Mouse (Mus musculus) c-Kit-positive CD71-positive TER-119-positive erythroid progenitor cells, embryonic 14.5 days (primary cell): Measurements from ENCODE around the gene 1810024B03Rik.
A peak's percentile ranks its signal among the peaks of the same experiment; 100 is the strongest.

ENCODE experiments used
- DNase-seq: peaks from one replicate; pipeline ENCODE4 v3.0.0-alpha.2; 2013; ENCODE audit warnings: low spot score

1810024B03Rik gene

DNA sequence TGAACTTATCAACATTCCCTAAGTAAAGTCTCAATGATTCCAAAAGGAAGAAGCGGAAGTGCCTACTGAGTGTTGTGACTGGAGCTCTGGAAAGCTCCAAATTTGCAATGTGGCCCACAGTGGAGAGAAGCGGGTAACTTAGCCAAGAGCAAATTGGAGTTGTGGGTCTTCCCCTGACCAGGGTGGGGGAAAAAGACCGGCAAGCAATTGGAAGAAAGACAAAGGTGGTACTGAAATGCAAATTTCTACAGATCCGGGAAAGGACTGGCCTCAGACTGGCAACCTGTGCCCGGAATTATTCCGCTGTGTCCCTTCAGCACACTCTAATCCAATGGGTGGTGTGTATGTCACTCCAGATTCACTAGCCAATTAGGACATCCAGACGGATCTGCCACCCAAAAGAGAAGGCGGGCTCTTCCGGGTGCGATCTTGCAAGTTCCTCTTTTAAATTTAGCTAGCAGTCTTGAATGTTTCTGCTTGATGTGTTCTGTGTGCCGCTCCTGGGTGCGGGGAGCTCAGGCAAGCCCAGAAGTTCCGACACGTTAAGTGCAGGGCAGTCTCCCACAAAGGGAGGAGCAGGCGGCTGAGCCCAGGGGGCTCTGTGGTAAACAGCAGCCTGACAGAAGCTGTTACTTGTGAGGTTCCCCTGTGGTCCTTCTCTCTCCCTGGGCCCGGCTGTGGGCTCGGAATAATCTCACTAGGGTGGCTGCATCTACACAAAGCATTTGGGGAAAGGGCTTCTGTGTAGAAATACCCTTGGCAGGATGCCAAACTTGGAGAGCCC lies 25.3 kb downstream of the 1810024B03Rik start:
- peak; percentile 79 for DNase-seq

- peak; percentile 26 for DNase-seq
Measured at GRCm38 (mm10) chr2:127166261-127166660, 41.8 kb downstream of the 1810024B03Rik start.

- DNase-seq: no peak
Measured at GRCm38 (mm10) chr2:127165675-127166074, 42.4 kb downstream of the 1810024B03Rik start.

DNA sequence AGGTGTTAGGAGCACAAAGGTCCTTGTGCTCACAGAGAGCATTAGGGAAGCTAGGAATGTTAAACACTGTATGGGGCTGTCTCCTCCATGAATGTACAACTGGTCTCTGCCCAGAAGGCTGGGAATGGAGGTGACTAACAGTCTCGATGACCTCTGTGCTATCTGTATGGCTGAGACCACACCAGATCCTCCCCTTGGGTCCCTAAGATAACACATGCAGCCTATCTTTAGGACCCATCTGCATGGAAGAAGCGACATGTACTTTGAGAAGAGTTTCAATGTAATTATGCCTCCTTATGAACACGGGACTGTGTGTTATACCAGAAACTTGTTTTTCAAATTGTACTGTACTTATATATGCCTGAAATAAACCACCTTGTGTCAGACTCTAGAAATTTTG lies 62.4 kb downstream of the 1810024B03Rik start:
- DNase-seq: peak; percentile 40

DNA sequence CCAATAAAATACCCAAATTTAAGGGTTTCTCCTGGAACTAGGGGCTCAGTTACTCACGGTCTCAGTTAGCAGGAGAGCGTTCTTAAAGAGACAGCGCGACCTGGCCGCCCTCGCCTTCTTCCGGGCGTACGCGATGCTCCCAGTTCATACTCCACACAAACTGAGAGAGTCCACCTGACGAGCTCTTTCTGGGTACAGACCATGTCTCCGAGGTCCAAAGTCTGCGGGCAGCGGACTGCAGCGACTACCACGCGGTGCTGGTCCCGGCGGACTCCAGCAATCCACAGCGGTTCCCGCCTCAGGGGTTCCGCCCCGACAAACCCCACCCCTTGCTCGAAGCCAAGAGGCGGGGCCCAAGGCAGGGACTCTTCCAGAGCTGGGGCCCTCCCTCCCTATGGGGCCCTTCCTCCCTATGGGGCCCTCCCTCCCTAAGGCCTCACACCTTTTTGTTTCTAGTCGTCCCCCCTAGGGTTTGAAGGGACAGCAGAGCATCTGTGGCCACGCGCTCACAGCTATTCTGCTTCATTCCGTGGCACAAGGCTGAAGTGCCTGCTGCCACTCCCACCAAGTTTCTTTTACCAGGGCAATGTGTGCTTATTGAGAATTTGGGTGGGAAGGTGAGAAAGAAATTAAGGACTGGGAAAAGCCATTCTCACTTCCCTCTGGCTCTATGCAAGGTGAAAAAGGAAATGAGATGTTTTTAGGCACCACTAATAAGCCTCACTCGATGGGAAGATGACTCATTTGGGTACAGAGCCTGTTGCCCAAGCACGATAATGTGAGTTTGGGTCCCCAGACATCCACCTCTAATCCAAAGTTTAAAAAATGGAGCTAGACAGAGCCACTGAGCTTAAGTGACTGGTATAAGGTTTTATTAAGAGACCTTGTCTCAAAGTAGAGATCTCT lies 64.7 kb downstream of the 1810024B03Rik start, which contains the start of gene Itpripl1:
Gene Itpripl1, minus strand, starts transcription at position 285 of the 906 bp plus-strand sequence.
- DNase-seq: peak; percentile 88

DNA sequence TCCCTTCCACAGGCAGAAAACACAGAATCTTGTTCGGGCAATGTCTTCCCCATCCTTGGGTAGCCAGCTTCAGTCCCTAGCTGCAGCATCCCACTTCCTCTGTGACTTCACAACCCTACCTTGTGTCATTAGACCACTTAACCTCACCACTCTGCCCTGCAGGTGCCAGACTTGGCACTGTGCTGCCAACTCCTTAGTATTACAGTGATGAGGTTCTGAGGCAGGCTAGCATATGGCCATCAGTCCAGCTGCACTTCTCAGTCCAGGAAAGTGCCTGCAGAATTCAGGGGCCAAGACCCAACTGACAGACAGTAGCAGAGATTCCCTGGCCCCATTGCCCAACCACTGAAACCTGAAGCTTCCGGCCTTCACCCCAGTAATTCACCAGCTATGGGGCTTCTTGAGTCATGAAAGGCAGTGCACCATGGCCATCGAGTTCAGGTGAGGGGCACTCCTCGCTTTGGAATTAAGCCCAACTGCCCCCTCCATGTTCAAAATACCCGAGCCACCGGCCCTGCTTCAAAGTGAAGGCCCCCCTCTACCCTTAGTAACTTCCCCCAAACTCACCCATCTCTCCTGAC lies 65.4 kb downstream of the 1810024B03Rik start:
- no peak for DNase-seq

GRCm38 (mm10) chr2:127142031-127142430 lies 66.0 kb downstream of the 1810024B03Rik start:
- DNase-seq: peak; percentile 16

DNA sequence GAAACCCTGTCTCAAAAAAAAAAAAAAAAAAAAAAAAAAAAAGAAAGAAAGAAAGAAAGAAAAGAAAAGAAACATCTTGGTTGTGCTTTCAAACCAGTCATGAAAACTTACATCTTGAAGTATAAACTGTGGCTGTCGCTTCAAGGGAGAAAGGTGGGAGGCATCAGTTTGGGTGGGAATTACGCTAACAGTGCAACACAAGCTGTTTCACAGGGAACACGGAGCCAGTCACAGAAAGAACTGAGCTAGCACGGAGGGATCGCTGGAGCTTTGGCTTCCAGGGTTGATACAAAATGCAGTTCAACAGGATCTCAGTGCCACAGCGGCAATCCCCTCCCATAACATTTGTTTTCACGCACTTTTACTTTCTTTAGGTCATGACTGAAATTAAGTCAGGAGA lies 68.1 kb downstream of the 1810024B03Rik start:
- no peak for DNase-seq

DNA sequence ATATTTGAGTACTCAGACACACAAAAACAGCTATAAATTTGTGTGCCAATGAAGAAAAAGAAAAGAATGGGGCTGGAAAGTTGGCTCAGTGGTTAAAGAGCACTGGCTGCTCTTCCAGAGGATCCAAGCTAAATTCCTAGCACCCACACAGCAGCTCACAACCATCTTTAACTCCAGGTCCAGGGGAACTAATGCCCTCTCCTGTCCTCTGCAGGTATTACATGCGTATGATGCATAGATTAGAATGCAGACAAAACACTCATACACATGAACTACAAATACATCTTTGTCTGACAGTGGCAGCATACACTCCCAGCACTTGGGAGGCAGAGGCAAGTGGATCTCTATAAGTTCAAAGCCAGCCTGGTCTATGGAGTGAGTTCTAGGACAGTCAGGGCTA lies 68.5 kb downstream of the 1810024B03Rik start:
- no peak for DNase-seq

- no peak for DNase-seq
Measured at GRCm38 (mm10) chr2:127139094-127139493, 69.0 kb downstream of the 1810024B03Rik start.

DNA sequence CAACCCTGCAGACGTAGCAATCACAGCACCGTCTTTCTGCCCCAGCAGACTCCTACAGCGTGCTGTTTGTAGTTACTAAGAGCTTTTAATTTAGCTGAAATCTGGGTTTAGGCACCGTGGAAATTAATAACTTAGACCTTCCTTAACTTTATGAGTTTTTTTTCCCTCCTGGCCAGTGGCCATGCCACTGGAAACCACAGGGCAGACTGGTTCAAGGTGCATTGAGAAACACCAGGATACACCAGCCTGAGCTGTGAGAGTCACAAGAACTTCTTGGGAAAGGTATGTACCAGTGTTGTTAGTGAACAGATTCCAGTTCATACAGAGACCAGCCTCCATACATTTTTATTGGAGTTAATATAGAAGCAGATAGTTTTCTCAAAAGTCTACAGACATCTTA lies 69.6 kb downstream of the 1810024B03Rik start:
- DNase-seq: no peak

DNA sequence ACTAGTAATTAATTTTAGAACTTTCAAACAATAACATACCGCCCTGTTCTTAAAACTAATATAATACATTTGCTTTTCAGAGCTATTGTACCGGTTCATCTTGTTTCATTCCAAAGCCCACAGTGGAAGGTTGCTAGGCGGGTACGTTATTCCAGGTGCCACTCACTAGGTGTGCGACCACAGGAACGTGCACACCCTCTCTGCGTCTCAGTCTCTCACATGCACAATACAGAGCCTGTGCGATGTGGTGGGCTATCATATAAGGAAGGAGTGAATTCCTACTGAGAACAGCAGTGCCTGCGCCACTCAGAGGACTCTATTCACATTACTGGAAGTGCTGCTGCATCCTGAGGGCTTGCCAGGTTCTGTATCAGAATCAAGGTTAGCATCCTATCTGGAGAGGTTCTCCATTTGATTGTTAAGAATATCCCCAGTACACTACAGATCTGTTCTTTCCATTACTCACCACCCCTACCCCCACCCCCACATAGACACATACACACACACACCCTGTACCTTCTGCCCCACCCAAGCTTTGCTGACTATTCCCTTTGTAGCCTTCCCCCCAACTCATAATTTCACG lies 70.2 kb downstream of the 1810024B03Rik start:
- DNase-seq: no peak

DNA sequence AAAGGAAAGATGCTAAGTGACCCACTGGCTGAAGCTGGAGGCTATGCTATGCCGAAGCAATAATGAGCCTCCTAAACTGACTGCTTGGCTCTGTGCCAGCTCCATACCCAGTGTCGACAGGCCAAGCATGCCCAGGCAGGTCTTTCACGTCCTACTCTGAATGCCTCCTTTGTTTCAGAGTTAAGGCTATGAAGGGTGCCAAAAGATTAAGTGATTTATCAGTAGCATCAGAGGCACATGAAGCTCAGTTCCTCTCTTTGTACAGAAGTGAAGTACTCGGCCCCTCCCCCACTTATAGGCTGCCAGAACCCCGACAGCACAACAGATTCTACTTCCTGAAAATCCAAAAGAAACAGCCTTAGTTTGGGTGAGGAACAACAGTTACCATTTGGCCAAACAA lies 71.1 kb downstream of the 1810024B03Rik start:
- peak; percentile 21 for DNase-seq
